Mouse (Mus musculus) testis, adult 2 months (tissue): Measurements from ENCODE around the gene Yipf4. TPM values are rescaled to one million over a fixed set of nuclear protein-coding genes. Genes with fewer than 3 reads are reported as not detected.
"Not testable (repeated sequence)": the region's sequence is repeated elsewhere in the genome, so short reads cannot be mapped to it uniquely, and the experiment has no call there.

Source experiments
- H3K27ac ChIP-seq: fragments of 200-500 bp; 2 replicates; pipeline ENCODE4 v1.5.1; 2012; ENCODE audit warnings: low read depth, low read length; ENCODE audit not compliant: control insufficient read depth, insufficient read depth
- H3K27me3 ChIP-seq: fragments of 200-500 bp; 2 replicates; pipeline ENCODE4 v1.6.1; 2012; ENCODE audit warnings: mild to moderate bottlenecking, low read length, moderate library complexity; ENCODE audit not compliant: control insufficient read depth, insufficient read depth
- H3K36me3 ChIP-seq: fragments of 200-500 bp; 2 replicates; pipeline ENCODE4 v1.6.1; 2012; ENCODE audit warnings: mild to moderate bottlenecking, low read length; ENCODE audit not compliant: control insufficient read depth, insufficient read depth
- H3K4me1 ChIP-seq: fragments of 200-500 bp; 2 replicates; pipeline ENCODE4 v1.6.1; 2012; ENCODE audit warnings: low read length; ENCODE audit not compliant: control insufficient read depth, insufficient read depth
- H3K4me3 ChIP-seq: fragments of 200-500 bp; 2 replicates; pipeline ENCODE4 v1.5.1; 2012; ENCODE audit warnings: low read depth, mild to moderate bottlenecking, low read length, moderate library complexity, mixed read lengths; ENCODE audit not compliant: control insufficient read depth
- CTCF ChIP-seq: fragments of 200-500 bp; IDR thresholded peaks from 2 replicates; pipeline ENCODE4 v1.5.1; 2012; ENCODE audit warnings: low read depth, mild to moderate bottlenecking, inconsistent platforms, low read length, moderate library complexity; ENCODE audit not compliant: control insufficient read depth, insufficient read depth, insufficient replicate concordance
- POLR2A ChIP-seq: fragments of 200-500 bp; IDR thresholded peaks from 2 replicates; pipeline ENCODE4 v1.6.1; 2012; ENCODE audit warnings: low read depth, mild to moderate bottlenecking, inconsistent platforms, low read length, moderate library complexity; ENCODE audit not compliant: control insufficient read depth
- polyA plus RNA-seq: library from polyadenylated mRNA; depleted of rRNA; stranded (reverse); fragments of >200 nt; gene quantifications from 2 replicates; pipeline ENCODE4 v1.2.3, GENCODE M21; 2012

Gene Yipf4
- polyA plus RNA-seq, 1 experiment = 12.2 TPM

DNA sequence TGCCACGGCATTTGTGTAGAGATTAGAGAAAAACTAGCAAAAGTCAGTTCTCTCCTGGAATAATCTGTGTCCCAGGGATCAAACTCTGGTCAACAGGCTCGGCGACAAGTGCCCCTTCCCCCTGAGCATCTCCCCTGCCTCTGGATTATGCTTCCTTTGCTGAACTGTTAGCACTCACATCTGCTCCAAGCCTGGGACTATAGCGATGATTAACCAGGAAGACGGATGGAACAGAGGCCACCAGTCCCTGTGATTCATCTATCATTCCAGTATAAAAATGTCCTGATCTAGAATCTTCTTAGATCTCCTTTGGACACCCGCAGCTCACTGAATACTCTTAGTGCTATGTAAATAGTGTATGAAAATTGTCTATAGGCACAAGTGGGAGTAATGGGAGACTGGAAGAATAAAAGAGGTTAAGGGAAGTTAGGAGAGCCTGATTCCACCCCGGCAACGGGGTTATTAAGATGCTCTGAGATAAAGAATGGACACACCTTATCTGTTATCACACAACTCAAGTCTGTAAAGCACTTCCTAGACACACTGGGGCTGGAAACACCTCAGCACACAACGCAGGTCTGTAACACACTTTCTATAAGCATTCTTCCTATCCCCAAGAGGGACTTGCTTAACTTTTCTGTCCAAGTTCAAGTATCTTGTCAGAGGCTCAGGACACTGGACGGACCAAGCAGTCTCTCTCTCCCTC is 31.2 kb upstream of the Yipf4 start:
- H3K27ac ChIP-seq = no peak overlapping the region
- no peak overlapping the region for H3K4me3 ChIP-seq
- H3K4me1 ChIP-seq = no peaks in the 10 kb centered on the region; the same call in 1 of the 2 replicates
- H3K36me3 ChIP-seq = no peaks in the 10 kb centered on the region
- no peaks in the 10 kb centered on the region for H3K27me3 ChIP-seq
- no peak for TF ChIP-seq POLR2A
- TF ChIP-seq CTCF = no peak

- H3K27ac ChIP-seq = no peak within 1 kb of the TSS
Observed at GRCm38 (mm10) chr17:74458711-74459408, 30.4 kb upstream of the Yipf4 start, which contains the start of gene Nlrc4. Gene Nlrc4 (minus strand): TSS chr17:74459142.

GRCm38 (mm10) chr17:74463510-74463909 is 25.8 kb upstream of the Yipf4 start:
- Histone ChIP-seq H3K27ac (no peak overlapping the region), H3K27me3 (no peaks in the 10 kb centered on the region), H3K4me3 (no peak overlapping the region), H3K4me1 (no peaks in the 10 kb centered on the region), H3K36me3 (no peaks in the 10 kb centered on the region)
- TF ChIP-seq POLR2A (no peak), CTCF (no peak)

More at GRCm38 (mm10) chr17:74458711-74459408, 30.4 kb upstream of the Yipf4 start, which contains the start of gene Nlrc4:
- no peak for TF ChIP-seq POLR2A
- no peak for TF ChIP-seq CTCF
- H3K27me3 ChIP-seq = no peaks in the 10 kb centered on the region
- H3K4me1 ChIP-seq = no peaks in the 10 kb centered on the region; the same call in 1 of the 2 replicates
- no peaks in the 10 kb centered on the region for H3K36me3 ChIP-seq
- no peak within 1 kb of the TSS for H3K4me3 ChIP-seq

DNA sequence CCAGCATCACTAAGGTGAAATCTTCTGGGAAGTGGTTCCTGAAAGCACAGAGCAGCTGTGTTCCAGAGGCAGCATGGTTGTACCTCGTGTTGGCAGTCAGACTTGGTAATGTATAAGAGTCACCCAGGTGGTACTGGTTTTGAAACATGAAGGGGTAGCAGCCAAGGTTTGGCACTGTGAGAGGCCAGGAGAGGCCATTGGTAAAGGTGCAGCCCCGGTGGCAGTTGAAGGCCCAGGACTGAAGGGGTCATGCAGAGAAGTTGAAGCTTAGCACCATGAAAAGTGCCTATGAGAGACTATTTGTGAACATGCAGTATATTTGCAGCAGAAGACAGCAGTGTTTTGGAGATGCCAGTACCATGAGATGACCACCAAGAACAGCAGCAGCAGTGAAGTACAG is 21.3 kb upstream of the Yipf4 start:
- not testable (repeated sequence) for H3K27me3 ChIP-seq, H3K4me3 ChIP-seq, H3K4me1 ChIP-seq, H3K27ac ChIP-seq, H3K36me3 ChIP-seq

DNA sequence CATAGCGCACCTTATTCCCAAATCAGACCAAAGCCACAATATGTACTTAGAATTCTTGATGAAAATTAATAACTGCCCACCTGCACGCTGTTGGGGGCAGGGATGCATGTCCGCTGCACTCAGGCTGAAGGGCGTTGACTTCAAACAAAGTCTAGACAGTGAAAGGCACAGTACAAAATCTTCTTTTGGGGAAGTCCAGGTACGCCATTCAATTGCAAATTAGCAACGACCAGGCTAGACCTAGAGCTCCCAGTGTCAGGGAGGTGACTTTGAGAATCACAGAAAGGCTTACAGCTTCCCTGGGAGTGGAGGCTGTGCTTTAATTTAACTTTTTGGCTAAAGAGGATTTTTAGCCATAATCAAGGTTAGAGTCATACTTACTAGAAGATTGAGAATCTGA is 19.2 kb upstream of the Yipf4 start:
- not testable (repeated sequence) for H3K27ac ChIP-seq, H3K27me3 ChIP-seq, H3K36me3 ChIP-seq, H3K4me1 ChIP-seq, H3K4me3 ChIP-seq

- no peaks in the 10 kb centered on the region for H3K36me3 ChIP-seq
- TF ChIP-seq CTCF (no peak), POLR2A (no peak)
- H3K27ac ChIP-seq = no peak overlapping the region
- H3K4me1 ChIP-seq = no peaks in the 10 kb centered on the region
- H3K4me3 ChIP-seq = peak overlapping the region; percentile 46
- no peaks in the 10 kb centered on the region for H3K27me3 ChIP-seq
Observed at GRCm38 (mm10) chr17:74480361-74481069, 8.8 kb upstream of the Yipf4 start.

GRCm38 (mm10) chr17:74489901-74490220 is 568 bp downstream of the Yipf4 start:
- H3K27ac ChIP-seq = peak overlapping the region; percentile 90
- H3K36me3 ChIP-seq = no peaks in the 10 kb centered on the region
- no peaks in the 10 kb centered on the region for H3K27me3 ChIP-seq
- no peaks in the 10 kb centered on the region; the same call in 1 of the 2 replicates for H3K4me1 ChIP-seq
- peak overlapping the region; percentile 98 for H3K4me3 ChIP-seq
- TF ChIP-seq CTCF (no peak), POLR2A (no peak)
